Mouse (Mus musculus): Measurements from ENCODE around the gene Atf6.

Gene Atf6

GRCm38 (mm10) chr1:170771437-170772003, 96.1 kb downstream of the Atf6 start:
- no peak for DNase-seq (ENCODE audit: low read depth, low spot score)

DNA sequence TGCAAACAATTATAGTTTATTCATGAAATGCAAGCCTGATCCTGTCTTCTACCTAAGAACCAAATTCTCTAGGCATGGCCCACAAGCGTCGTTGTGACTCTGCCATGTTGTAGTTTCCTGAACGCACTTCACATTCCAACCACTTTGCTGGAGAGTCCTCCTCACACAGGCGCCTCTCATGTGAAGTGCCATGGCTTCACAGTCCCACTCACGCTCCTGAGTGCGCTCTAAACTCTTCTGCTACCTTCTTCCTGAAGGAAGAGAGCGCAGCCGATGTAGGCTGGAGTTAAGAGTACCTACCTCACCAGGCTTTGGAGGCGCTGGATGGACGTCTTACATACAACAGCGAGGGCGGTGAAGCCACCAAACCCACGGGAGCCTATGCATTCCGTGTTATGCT, 96.9 kb downstream of the Atf6 start:
- no peak for DNase-seq (ENCODE audit: low read depth, low spot score)

DNA sequence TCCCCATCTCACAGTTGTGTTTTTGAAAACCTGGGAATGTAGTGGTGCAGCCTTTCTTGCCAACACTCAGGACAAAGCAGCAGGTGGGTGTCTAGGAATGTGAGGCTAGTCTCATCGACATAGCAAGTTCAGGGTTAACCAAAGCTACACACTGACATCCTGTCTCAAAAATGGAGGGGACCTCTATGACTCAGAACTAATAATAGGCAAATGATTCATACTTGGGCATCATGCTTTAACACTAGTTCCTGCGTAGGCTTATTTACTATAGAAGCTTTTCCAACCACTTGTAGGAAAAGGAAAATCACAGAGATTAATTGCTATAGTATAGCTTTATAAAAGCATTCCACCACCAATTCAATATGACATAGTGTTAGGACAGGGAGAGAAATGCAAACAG, 100.6 kb downstream of the Atf6 start:
- DNase-seq (ENCODE audit: low read depth, low spot score): no peak

DNA sequence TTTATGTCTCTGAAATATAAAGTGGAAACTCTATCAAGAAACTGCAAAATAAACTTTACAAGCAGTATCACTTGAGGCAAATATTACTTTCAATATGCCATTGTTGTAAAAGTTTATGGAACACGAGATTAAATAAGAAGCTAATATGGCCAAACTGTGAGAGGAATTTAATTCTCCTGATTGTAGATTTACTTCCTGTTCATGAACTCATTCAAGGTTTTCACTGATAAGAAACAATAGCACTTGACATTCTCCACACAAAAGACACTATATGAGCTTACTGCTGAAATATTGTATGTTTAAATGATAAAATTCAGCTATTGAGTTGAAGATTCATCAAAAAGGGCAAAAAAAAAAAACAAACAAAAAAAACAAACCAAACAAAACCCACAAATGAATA, 102.8 kb downstream of the Atf6 start:
- DNase-seq (ENCODE audit: low read depth, low spot score): no peak

- DNase-seq (ENCODE audit: low read depth, low spot score): no peak
Measured at GRCm38 (mm10) chr1:170761634-170762033, 105.9 kb downstream of the Atf6 start.

DNA sequence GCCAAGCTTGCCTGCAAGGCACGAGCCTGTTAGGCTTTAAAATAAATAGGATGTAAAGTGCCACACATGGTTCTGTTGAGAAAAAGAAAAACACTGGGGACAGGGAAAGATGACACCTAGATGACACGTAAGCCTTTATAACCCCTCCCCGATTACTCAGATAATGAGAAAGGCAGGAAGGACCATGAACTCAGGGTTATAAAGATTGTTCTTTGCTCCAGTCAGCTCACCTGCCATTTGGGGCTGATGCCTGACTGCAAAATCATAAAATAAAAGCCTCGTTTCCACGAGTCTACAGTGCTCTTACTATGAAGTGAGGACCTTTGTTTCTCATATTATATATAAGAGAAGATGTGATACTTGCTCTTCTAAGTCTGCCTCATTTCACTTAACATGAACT, 114.0 kb downstream of the Atf6 start:
- no peak for DNase-seq (ENCODE audit: low read depth, low spot score)

DNA sequence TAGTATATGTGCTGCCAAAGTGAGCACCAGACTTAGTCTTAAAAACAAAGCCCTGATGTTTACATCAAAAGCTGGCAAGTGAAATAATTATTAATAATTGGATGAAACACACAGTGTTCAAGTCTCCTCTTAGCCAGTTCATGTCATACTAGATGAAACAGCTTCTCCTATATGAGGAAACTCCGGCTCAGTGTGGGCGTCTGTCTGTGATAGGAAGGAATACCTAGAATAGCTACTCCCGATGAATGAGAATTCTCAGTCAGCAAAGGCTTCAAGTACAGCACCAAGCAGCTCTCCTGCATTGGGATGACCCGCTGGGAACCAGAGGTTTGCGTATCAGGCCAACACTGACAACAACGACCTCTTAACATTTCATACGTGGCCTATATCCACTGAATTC, 115.8 kb downstream of the Atf6 start:
- DNase-seq (ENCODE audit: low read depth, low spot score): no peak

DNA sequence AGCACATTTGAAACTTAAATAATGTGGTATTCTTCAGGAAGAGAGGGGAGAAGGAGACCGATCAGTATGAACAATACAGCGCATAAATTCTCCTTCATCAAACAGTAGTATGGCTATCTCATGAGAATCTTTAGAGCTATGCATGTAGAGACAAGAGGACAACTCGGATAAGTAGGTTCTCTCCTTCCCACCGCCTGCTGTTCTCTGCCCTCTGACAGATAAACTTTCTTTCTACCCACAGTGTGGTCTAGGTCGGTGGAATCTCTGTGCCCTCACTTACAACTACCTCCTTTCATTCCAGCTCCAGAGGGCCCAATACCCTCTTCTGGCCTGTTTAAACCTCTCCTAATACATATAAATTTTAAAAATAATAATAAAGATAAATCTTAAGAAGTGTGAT, 121.0 kb downstream of the Atf6 start:
- DNase-seq (ENCODE audit: low read depth, low spot score): no peak

GRCm38 (mm10) chr1:170741497-170742246, 125.9 kb downstream of the Atf6 start:
- DNase-seq (ENCODE audit: low read depth, low spot score): peak; percentile 13

DNA sequence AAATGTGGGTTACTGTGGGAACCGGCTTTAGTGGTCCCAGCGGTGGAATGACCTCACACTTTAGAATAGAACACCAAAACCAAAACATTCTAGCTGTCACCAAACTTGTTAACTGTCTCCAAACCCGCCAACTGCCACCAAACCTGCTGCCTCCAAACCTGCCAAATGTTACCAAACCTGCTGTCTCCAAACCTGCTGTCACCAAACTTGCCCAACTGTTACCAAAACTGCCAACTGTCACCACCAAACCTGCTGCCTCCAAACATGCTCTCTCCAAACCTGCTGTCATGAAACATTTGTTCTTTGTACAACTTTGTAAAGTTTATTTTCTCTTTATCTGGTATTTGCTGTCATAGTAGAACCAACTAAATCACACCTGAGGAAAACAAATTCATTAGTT, 132.7 kb downstream of the Atf6 start:
- DNase-seq (ENCODE audit: low read depth, low spot score): no peak

DNA sequence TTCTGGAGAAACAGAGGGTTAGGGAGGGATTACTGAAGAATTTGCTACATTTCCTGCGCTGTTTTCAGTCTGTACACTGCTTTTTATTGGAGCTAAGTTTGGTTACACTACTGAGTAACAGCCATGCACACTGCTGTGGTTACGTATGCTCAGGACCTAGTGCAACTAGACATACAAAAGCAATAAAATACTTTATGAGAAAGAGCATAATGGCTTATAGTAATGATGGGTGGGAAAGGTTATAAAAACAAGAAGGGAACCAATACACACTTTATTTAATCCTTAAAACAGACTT, 135.0 kb downstream of the Atf6 start:
- no peak for DNase-seq (ENCODE audit: low read depth, low spot score)

DNA sequence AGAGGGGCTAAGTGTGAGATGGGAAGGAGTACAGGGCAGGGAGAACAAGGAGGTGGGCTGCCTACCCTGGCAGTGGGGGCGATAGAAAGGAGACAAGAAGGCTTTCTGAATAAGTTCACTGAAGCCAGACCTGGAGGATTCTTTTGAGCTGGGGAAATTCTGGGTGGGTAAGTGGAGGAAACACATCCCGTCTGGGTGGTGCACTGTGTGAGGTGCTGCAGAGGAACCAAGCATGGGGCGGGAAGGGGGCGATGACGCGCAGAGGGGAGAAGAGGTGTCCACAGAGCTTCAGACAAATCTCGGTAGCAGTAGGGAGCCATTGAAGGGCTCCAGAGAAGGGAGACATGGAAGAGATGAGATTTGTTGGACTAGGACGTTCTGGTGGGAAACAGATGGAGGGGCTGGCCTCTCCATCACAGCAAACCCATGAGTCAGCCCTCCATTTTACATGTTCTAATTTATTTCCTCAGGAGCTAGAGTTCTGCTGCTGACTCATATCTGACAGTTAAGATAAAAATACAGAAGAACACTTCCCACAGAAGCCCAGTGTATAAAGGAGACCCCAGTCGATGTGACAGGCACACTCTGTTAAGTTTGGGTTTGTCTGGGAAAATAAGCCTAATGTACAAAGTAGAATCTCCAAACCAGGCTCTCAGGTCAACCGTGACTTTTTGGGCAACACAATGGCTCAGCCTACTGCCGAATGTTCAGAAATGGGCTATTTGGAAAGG, 135.5 kb downstream of the Atf6 start:
- DNase-seq (ENCODE audit: low read depth, low spot score): no peak

GRCm38 (mm10) chr1:170729267-170729962, 138.2 kb downstream of the Atf6 start:
- DNase-seq (ENCODE audit: low read depth, low spot score): no peak

GRCm38 (mm10) chr1:170728524-170728923, 139.0 kb downstream of the Atf6 start:
- DNase-seq (ENCODE audit: low read depth, low spot score): no peak

GRCm38 (mm10) chr1:170721560-170721959, 146.0 kb downstream of the Atf6 start:
- DNase-seq (ENCODE audit: low read depth, low spot score): no peak

DNA sequence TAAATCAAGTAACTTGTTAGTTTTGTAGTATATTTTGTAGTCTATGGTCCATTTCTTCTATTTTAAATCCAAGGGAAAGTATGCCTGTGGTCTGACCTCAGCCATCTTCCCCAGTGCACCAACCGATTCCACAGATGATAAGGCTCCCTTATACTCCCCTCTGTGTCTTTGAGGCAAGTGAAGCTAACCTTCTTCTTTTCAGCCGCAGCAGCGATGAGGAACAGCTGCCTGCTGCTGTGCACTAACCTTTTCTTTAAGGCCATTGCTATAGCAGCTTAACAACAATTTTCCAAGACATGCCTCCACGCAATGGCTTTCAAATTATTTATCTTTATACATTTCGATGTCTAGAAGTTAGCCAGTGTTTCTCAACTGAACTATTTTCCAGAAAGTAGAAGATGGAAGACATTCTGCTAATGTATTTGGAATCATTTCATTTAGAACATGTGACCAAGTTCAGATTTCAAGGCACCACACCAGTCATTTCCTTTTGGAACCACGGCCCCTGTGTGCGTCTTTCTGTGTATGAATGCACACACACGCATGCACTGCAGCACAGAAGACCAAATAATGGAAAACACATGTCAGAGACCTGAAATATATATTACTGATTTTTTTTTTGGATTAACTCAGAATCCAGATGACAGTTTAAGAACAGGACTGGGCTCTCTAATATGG, 149.3 kb downstream of the Atf6 start:
- no peak for DNase-seq (ENCODE audit: low read depth, low spot score)

GRCm38 (mm10) chr1:170717241-170717828, 150.2 kb downstream of the Atf6 start:
- DNase-seq (ENCODE audit: low read depth, low spot score): no peak

GRCm38 (mm10) chr1:170711731-170712130, 155.8 kb downstream of the Atf6 start:
- DNase-seq (ENCODE audit: low read depth, low spot score): no peak

DNA sequence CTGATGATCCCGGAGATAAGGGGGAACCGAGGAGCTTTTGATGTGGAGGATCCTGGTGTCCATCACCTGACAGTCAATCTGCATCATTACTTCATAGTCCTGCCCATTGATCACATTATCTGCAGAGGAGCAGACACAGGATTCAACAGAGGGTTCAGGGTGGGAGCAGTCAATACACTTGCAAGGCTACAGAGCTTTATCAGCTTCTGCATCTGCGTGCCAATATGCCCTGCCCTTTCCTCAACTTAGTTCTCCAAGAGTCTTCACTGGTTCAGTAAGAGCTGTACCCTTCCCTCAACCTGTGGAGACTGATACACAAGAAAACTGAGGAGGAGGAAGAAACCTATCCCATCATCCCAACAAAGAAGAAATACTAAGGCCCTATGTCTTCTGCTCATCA, 157.6 kb downstream of the Atf6 start:
- DNase-seq (ENCODE audit: low read depth, low spot score): no peak

DNA sequence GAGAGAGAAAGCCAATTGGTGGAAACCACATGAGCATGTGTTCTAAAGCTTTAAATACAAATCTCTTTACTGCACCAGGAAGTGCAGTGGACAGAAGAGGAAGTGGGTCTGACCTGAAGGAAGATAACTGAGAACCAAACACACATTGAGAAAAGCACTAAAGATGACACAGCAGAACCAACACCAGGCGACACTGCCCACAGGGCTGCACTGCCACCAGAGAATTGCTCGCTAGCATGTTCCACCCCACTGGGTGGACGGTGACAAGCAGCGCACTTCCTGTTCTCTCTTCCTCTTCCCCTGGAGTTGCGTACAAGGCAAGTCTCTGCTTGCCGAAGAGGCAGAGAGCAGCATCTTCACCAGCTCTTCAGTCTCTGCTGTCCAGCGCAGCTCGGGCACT, 158.1 kb downstream of the Atf6 start:
- no peak for DNase-seq (ENCODE audit: low read depth, low spot score)

- no peak for DNase-seq (ENCODE audit: low read depth, low spot score)
Measured at GRCm38 (mm10) chr1:170709034-170709433, 158.5 kb downstream of the Atf6 start.

GRCm38 (mm10) chr1:170706046-170706445, 161.5 kb downstream of the Atf6 start:
- no peak for DNase-seq (ENCODE audit: low read depth, low spot score)

All from mesoderm, embryonic 11.5 days (tissue).